Mouse (Mus musculus) ovary, postnatal 10 days (tissue): Measurements from ENCODE around the gene Acap3.

Experiments used
- DNase-seq: peaks from one replicate; pipeline ENCODE4 v3.0.0; 2022; ENCODE audit warnings: low spot score

The Acap3 gene

GRCm38 (mm10) chr4:155886330-155886729 lies 5.3 kb upstream of the Acap3 start:
- no peak for DNase-seq

- no peak for DNase-seq
These were observed 3.9 kb upstream of the Acap3 start for GRCm38 (mm10) chr4:155887674-155888073.

- no peak for DNase-seq
These were observed 3.4 kb upstream of the Acap3 start for GRCm38 (mm10) chr4:155888181-155888580.

- no peak for DNase-seq
These were observed 2.3 kb upstream of the Acap3 start for GRCm38 (mm10) chr4:155889316-155889715.

GRCm38 (mm10) chr4:155891011-155891471 lies 581 bp upstream of the Acap3 start:
- DNase-seq: no peak

- DNase-seq: no peak
These were observed 395 bp downstream of the Acap3 start for GRCm38 (mm10) chr4:155892017-155892416.

- DNase-seq: no peak
These were observed 1.0 kb downstream of the Acap3 start for GRCm38 (mm10) chr4:155892438-155893211.

GRCm38 (mm10) chr4:155893212-155893690 lies 1.6 kb downstream of the Acap3 start:
- DNase-seq: no peak

- peak; percentile 29 for DNase-seq
These were observed 2.8 kb downstream of the Acap3 start for GRCm38 (mm10) chr4:155894311-155894881.

- no peak for DNase-seq
These were observed 3.6 kb downstream of the Acap3 start for GRCm38 (mm10) chr4:155895216-155895615.

- no peak for DNase-seq
These were observed 4.2 kb downstream of the Acap3 start for GRCm38 (mm10) chr4:155895826-155896225.

GRCm38 (mm10) chr4:155896461-155896860 lies 4.8 kb downstream of the Acap3 start:
- no peak for DNase-seq

GRCm38 (mm10) chr4:155898318-155898717 lies 6.7 kb downstream of the Acap3 start:
- DNase-seq: no peak

- DNase-seq: no peak
These were observed 7.7 kb downstream of the Acap3 start for GRCm38 (mm10) chr4:155899355-155899754.

- DNase-seq: no peak
These were observed 9.6 kb downstream of the Acap3 start for GRCm38 (mm10) chr4:155901205-155901604.

- DNase-seq: no peak
These were observed 11.6 kb downstream of the Acap3 start for GRCm38 (mm10) chr4:155903246-155903645.

- DNase-seq: no peak
These were observed 12.9 kb downstream of the Acap3 start for GRCm38 (mm10) chr4:155904318-155905102.

GRCm38 (mm10) chr4:155905634-155906033 lies 14.0 kb downstream of the Acap3 start:
- DNase-seq: no peak

- DNase-seq: no peak
These were observed 14.5 kb downstream of the Acap3 start for GRCm38 (mm10) chr4:155906125-155906524.

GRCm38 (mm10) chr4:155907003-155907402 lies 15.4 kb downstream of the Acap3 start:
- no peak for DNase-seq

- no peak for DNase-seq
These were observed 16.7 kb downstream of the Acap3 start for GRCm38 (mm10) chr4:155908281-155908680.

GRCm38 (mm10) chr4:155908751-155909150 lies 17.1 kb downstream of the Acap3 start:
- no peak for DNase-seq

- DNase-seq: no peak
These were observed 40.4 kb downstream of the Acap3 start for GRCm38 (mm10) chr4:155932031-155932430.
